Comparison of ENCODE assay signal across 29 mouse cellular contexts in the genomic region with DNA sequence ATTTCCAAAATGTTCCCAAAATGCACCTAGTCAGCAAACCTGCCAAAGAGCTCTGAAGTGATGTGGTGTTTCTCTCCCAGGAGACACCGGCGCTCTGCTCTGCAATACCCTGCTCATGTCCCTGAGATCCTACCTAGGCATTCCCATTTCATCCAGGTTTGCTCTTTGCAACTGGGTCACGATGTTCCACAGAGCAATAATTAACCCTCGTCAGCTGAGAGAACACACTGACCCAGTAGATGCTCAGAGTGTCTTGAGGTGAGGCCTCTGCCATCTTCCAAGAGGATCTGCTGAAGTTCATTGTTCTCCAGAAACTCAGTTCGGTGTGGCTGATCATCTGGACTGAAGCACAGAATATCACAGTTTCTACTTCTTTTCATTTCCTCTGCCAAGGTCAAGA. TPM values are rescaled to one million over a fixed set of nuclear protein-coding genes. Genes with fewer than 3 reads are reported as not detected.
DNase-seq lines count a peak whose midpoint lies in the region; ATAC-seq and TF ChIP-seq lines count a peak whose summit lies in the region.
"Had no signal": no experiment of that assay in that cellular context is flagged by ENCODE, and none has a peak within 500 bp of the region (broad histone marks: within the 10 kb centered on the region; RNA-seq: fewer than 3 reads in every experiment).

No protein-coding gene starts in this region.

- no peaks in the 10 kb centered on the region for H3K9me3 ChIP-seq in kidney, embryonic 14.5 days (ENCODE audit: control insufficient read depth, low read length)
- H3K9me3 ChIP-seq: embryonic facial prominence, embryonic 12.5 days; embryonic facial prominence, embryonic 15.5 days; heart, embryonic 12.5 days; heart, embryonic 15.5 days had no signal

- H3K27ac ChIP-seq in kidney, adult 2 months (ENCODE audit: insufficient read depth, low read depth, low read length) = no peak overlapping the region
- H3K27ac ChIP-seq in kidney, embryonic 14.5 days (ENCODE audit: low read depth, low read length) = no peak overlapping the region
- H3K27ac ChIP-seq: embryonic facial prominence, embryonic 12.5 days; embryonic facial prominence, embryonic 15.5 days; gastrocnemius, adult 2 months; heart, embryonic 15.5 days; hindbrain, embryonic 14.5 days; hindbrain, postnatal 0 days had no signal

- no peak for TF ChIP-seq POLR2A in kidney, adult 2 months (IDR thresholded peaks at IDR 0.05; ENCODE audit: low read depth, low read length)

- peak; percentile 55 for DNase-seq in heart, adult 11 months
- DNase-seq in heart, postnatal 14 days = no peak
- DNase-seq in kidney, adult 2 months = peak; percentile 62
- peak; percentile 17 to 52 for DNase-seq in kidney, postnatal 36 days
- DNase-seq in kidney, postnatal 25 days = no peak
- DNase-seq: adrenal gland, adult 8-10 months; adrenal gland, postnatal 25 days; cerebellum, adult 18-20 months; cerebellum, adult 9-10 months; cerebellum, postnatal 25 days; forebrain, postnatal 0 days; gastrocnemius, adult 2 months; gastrocnemius, postnatal 14 days; heart, adult 18-20 months; heart, postnatal 10 days; heart, postnatal 4 days had no signal

- H3K27me3 ChIP-seq in kidney, adult 2 months (replicated peaks; ENCODE audit: control insufficient read depth, insufficient read depth, low read length) = no peaks in the 10 kb centered on the region
- no peaks in the 10 kb centered on the region for H3K27me3 ChIP-seq in kidney, embryonic 14.5 days (ENCODE audit: control insufficient read depth, insufficient read depth, low read length)
- H3K27me3 ChIP-seq: embryonic facial prominence, embryonic 12.5 days; embryonic facial prominence, embryonic 15.5 days; heart, embryonic 12.5 days; heart, embryonic 15.5 days had no signal

- no peak overlapping the region for H3K4me2 ChIP-seq in kidney, embryonic 14.5 days (replicated peaks; ENCODE audit: low read depth, low read length)
- H3K4me2 ChIP-seq: embryonic facial prominence, embryonic 12.5 days; embryonic facial prominence, embryonic 15.5 days; heart, embryonic 12.5 days; heart, embryonic 15.5 days; hindbrain, embryonic 14.5 days had no signal

- H3K36me3 ChIP-seq in kidney, adult 2 months (ENCODE audit: control insufficient read depth, insufficient read depth, low read length) = no peaks in the 10 kb centered on the region
- H3K36me3 ChIP-seq in kidney, embryonic 14.5 days (ENCODE audit: control insufficient read depth, insufficient read depth, low read length) = no peaks in the 10 kb centered on the region
- H3K36me3 ChIP-seq: embryonic facial prominence, embryonic 12.5 days; embryonic facial prominence, embryonic 15.5 days; heart, embryonic 12.5 days; heart, embryonic 15.5 days had no signal

- 68% methylated on average over 5 of the region's 5 CpGs for WGBS in kidney, adult 2 months
- 90% methylated on average over 5 of the region's 5 CpGs for whole genome bisulfite sequencing in kidney, embryonic 14.5 days

- intact Hi-C loops in heart, postnatal 14 days (cut with DNase I) = no loop called here

- no peak overlapping the region for H3K9ac ChIP-seq in kidney, embryonic 14.5 days (ENCODE audit: low read depth, low read length)
- H3K9ac ChIP-seq: embryonic facial prominence, embryonic 12.5 days; embryonic facial prominence, embryonic 15.5 days; forebrain, postnatal 0 days; heart, embryonic 12.5 days; heart, embryonic 15.5 days; hindbrain, embryonic 14.5 days had no signal

- H3K4me3 ChIP-seq in kidney, adult 2 months (ENCODE audit: insufficient read depth, low read depth, low read length) = no peak overlapping the region
- H3K4me3 ChIP-seq in kidney, embryonic 14.5 days (ENCODE audit: low read length) = no peak overlapping the region
- H3K4me3 ChIP-seq: embryonic facial prominence, embryonic 12.5 days; embryonic facial prominence, embryonic 15.5 days; gastrocnemius, adult 2 months; heart, embryonic 12.5 days; heart, embryonic 15.5 days had no signal

- TF ChIP-seq CTCF in kidney, adult 2 months (conservative IDR thresholded peaks at IDR 0.05; ENCODE audit: insufficient read depth, insufficient read length, low read depth, low read length) = no peak

- no peaks in the 10 kb centered on the region for H3K4me1 ChIP-seq in kidney, adult 2 months (ENCODE audit: control insufficient read depth, insufficient read depth, low read length)
- H3K4me1 ChIP-seq in kidney, embryonic 14.5 days (ENCODE audit: control insufficient read depth, insufficient read depth, low read length) = no peaks in the 10 kb centered on the region
- H3K4me1 ChIP-seq: embryonic facial prominence, embryonic 12.5 days; embryonic facial prominence, embryonic 15.5 days; heart, embryonic 12.5 days; heart, embryonic 15.5 days had no signal

- no peak for ATAC-seq in kidney, embryonic 14.5 days (ENCODE audit: low FRiP score, low TSS enrichment)
- ATAC-seq: activated CD4-positive, CD25-positive, alpha-beta regulatory T cell, adult 4 months; forebrain, embryonic 14.5 days; forebrain, postnatal 0 days; hindbrain, postnatal 0 days had no signal

RNA-seq across cellular contexts. Expression of a gene that starts 12.9 kb away (rescaled TPM):
- under 1 TPM; 0.10 to 0.17 TPM for total RNA-seq in heart, postnatal 14 days (2021)
- polyA plus RNA-seq in kidney, adult 2 months (2012; rRNA removed) = 13.9 and 25.9 TPM in 2 replicates
- 4.8 and 5.8 TPM in 2 replicates for polyA plus RNA-seq in kidney, embryonic 14.5 days (2014; fragmentation: Nextera tagmentation; extraction: Ambion mirVana)
- total RNA-seq: common myeloid progenitor, adult 5-6 weeks; gastrocnemius, postnatal 14 days; gastrocnemius, postnatal 4 days had no signal
- polyA plus RNA-seq: activated CD4-positive, CD25-positive, alpha-beta regulatory T cell, adult 4 months had no signal

RNA-seq across cellular contexts. Expression of a gene that starts 16.1 kb away (rescaled TPM):
- total RNA-seq in heart, postnatal 14 days (2021) = not detected
- 0.30 and 0.39 TPM in 2 replicates for polyA plus RNA-seq in kidney, adult 2 months (2012; rRNA removed)
- not detected in 2 replicates for polyA plus RNA-seq in kidney, embryonic 14.5 days (2014; fragmentation: Nextera tagmentation; extraction: Ambion mirVana)
- total RNA-seq: adrenal gland, adult 8-10 months; common myeloid progenitor, adult 5-6 weeks; gastrocnemius, adult 2 months; gastrocnemius, postnatal 14 days; gastrocnemius, postnatal 4 days; heart, adult 18-20 months; heart, postnatal 4 days had no signal
- polyA plus RNA-seq: activated CD4-positive, CD25-positive, alpha-beta regulatory T cell, adult 4 months; embryonic facial prominence, embryonic 12.5 days; embryonic facial prominence, embryonic 15.5 days; forebrain, embryonic 11.5 days; forebrain, embryonic 14.5 days; forebrain, postnatal 0 days; heart, embryonic 12.5 days; heart, embryonic 15.5 days; hindbrain, embryonic 11.5 days; hindbrain, embryonic 14.5 days; hindbrain, postnatal 0 days had no signal

Comparison
In these comparisons a context has a peak if more than half of its experiments do, and no peak if none do; other contexts are left out.
1. DNase-seq: peak in heart, adult 11 months (single experiment), kidney, adult 2 months (single experiment) and kidney, postnatal 36 days (2 of 2); none in heart, postnatal 14 days (0 of 2) and kidney, postnatal 25 days (0 of 2).